Mouse (Mus musculus) forebrain, embryonic 15.5 days (tissue): ENCODE results near the gene Chil4. TPM values are rescaled to one million over a fixed set of nuclear protein-coding genes. Genes with fewer than 3 reads are reported as not detected.
"Not testable (repeated sequence)": the region's sequence is repeated elsewhere in the genome, so short reads cannot be mapped to it uniquely, and the experiment has no call there.

Experiments used
- ATAC-seq: fragments of 200-750 bp; cut with Nextera tagmentation; replicated peaks from 2 replicates; pipeline ENCODE4 v1.8.0; 2017; ENCODE audit warnings: mild to moderate bottlenecking, moderate TSS enrichment, moderate library complexity
- H3K27ac ChIP-seq: fragments of 300-500 bp; sonication (generic); replicated peaks from 2 replicates; pipeline ENCODE4 v1.5.1; 2015; ENCODE audit warnings: mild to moderate bottlenecking, inconsistent platforms
- H3K27me3 ChIP-seq: fragments of 300-500 bp; sonication (generic); 2 replicates; pipeline ENCODE4 v1.6.1; 2015; ENCODE audit warnings: inconsistent platforms
- H3K36me3 ChIP-seq: fragments of 300-500 bp; sonication (generic); 2 replicates; pipeline ENCODE4 v1.6.1; 2015; ENCODE audit warnings: mild to moderate bottlenecking, inconsistent platforms
- H3K4me1 ChIP-seq: fragments of 300-500 bp; sonication (generic); 2 replicates; pipeline ENCODE4 v1.6.1; 2015; ENCODE audit warnings: inconsistent platforms
- H3K4me2 ChIP-seq: fragments of 300-500 bp; sonication (generic); replicated peaks from 2 replicates; pipeline ENCODE4 v1.6.1; 2015; ENCODE audit warnings: mild to moderate bottlenecking, inconsistent platforms
- H3K4me3 ChIP-seq: fragments of 300-500 bp; sonication (generic); 2 replicates; pipeline ENCODE4 v1.5.1; 2015; ENCODE audit warnings: mild to moderate bottlenecking, inconsistent platforms
- H3K9ac ChIP-seq: fragments of 300-500 bp; sonication (generic); replicated peaks from 2 replicates; pipeline ENCODE4 v1.6.1; 2015; ENCODE audit warnings: mild to moderate bottlenecking, inconsistent platforms
- H3K9me3 ChIP-seq: fragments of 300-500 bp; sonication (generic); 2 replicates; pipeline ENCODE4 v1.6.1; 2016; ENCODE audit warnings: inconsistent platforms
- WGBS: fragments of 180-500 bp; shearing (Covaris S2); methylation state at CpG from one replicate; pipeline ENCODE4 v1.1.7; 2015; ENCODE audit warnings: mixed read lengths; 5-methylcytosine and 5-hydroxymethylcytosine counted together
- polyA plus RNA-seq: library from polyadenylated mRNA; unstranded; fragments of >200 nt; fragmentation: Nextera tagmentation; extraction: Ambion mirVana; gene quantifications from 2 replicates; pipeline ENCODE4 v1.2.1, GENCODE M21; 2015

Gene Chil4
- polyA plus RNA-seq, 1 experiment from 2014 or later, result not detected

GRCm38 (mm10) chr3:106198030-106198429 is 21.3 kb downstream of the Chil4 start:
- H3K4me3 ChIP-seq, H3K9ac ChIP-seq, H3K27ac ChIP-seq, H3K4me2 ChIP-seq, H3K9me3 ChIP-seq, H3K27me3 ChIP-seq, H3K36me3 ChIP-seq, ATAC-seq, H3K4me1 ChIP-seq: not testable (repeated sequence)
- WGBS, result 61% methylated on average over 1 of the region's 1 CpGs

DNA sequence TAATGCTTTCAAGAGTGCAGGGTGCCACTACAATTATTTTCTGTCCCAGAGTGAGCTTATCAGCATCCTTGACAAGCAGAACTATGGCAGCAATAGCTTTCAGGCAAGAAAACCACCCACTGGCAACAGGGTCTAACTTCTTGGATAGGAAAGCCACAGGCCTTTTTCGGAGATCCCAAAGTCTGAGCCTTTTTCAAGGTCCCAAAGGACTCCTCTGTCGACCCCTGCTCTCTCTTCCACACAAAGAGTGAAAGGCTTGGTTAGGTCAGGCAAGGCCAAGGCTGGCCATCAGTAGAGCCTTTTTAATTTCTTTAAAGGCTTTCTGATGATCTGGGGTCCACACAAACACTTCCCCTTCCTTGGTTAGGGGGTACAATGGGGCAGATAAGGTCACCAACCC is 22.1 kb downstream of the Chil4 start:
- WGBS, result 82% methylated on average over 2 of the region's 2 CpGs
- H3K27me3 ChIP-seq, H3K27ac ChIP-seq, H3K36me3 ChIP-seq, H3K4me1 ChIP-seq, H3K9ac ChIP-seq, H3K9me3 ChIP-seq, H3K4me2 ChIP-seq, ATAC-seq, H3K4me3 ChIP-seq: not testable (repeated sequence)

DNA sequence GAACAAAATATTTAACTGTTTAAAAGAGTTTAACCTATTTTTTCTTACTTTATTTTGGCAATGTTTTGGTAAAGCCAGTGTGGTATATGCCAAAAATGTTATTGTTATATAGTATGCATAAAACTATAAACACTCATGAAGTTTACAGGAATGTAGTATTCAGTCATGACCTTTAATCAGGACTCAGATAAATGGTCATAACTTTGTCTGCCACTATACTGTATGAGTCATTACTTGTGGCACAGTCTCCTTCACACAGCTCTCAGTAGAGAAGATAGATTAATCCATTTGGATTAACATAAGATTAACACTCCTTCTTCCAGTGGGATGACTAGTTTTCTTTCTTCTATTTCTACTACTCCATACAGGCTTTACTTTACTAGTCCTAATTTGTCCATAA is 23.0 kb downstream of the Chil4 start:
- Histone ChIP-seq H3K27ac (no peak overlapping the region), H3K4me1 (no peaks in the 10 kb centered on the region), H3K9me3 (no peaks in the 10 kb centered on the region; the same call in 1 of the 2 replicates), H3K9ac (no peak overlapping the region), H3K4me2 (no peak overlapping the region), H3K27me3 (no peaks in the 10 kb centered on the region), H3K36me3 (no peaks in the 10 kb centered on the region), H3K4me3 (no peak overlapping the region)
- ATAC-seq, result no peak

- H3K4me3 ChIP-seq, result no peak overlapping the region
- H3K36me3 ChIP-seq, result no peaks in the 10 kb centered on the region
- 90% methylated on average over 12 of the region's 12 CpGs for WGBS
- H3K9me3 ChIP-seq, result no peaks in the 10 kb centered on the region; the same call in 1 of the 2 replicates
- H3K27ac ChIP-seq, result no peak overlapping the region
- no peak for ATAC-seq
- no peak overlapping the region for H3K4me2 ChIP-seq
- no peak overlapping the region for H3K9ac ChIP-seq
- no peaks in the 10 kb centered on the region for H3K4me1 ChIP-seq
- H3K27me3 ChIP-seq, result no peaks in the 10 kb centered on the region
These were observed 23.8 kb downstream of the Chil4 start for GRCm38 (mm10) chr3:106195486-106195885.

DNA sequence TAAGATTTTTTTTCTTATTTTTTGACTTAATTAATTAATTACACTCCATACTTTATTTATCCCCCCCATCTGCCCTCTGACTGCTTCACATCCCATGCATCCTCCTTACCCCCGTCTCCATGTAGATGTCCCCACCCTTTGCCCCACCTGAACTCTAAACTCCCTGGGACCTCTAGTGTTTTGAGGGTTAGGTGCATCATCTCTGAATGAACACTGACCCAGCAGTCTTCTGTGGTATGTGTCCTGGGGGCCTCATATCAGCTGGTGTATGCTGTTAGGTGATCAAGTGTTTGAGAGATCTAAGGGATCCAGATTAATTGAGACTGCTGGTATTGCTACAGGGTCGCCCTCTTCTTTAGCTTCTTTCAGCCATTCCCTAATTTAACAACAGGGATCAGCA is 31.3 kb downstream of the Chil4 start:
- H3K27me3 ChIP-seq, result no peaks in the 10 kb centered on the region
- H3K9ac ChIP-seq, result no peak overlapping the region
- H3K27ac ChIP-seq, result no peak overlapping the region
- H3K36me3 ChIP-seq, result no peaks in the 10 kb centered on the region
- ATAC-seq, result peak; percentile 41; the same call in 1 of the 2 replicates
- no peaks in the 10 kb centered on the region for H3K4me1 ChIP-seq
- H3K4me3 ChIP-seq, result no peak overlapping the region
- WGBS, result 89% methylated on average over 2 of the region's 2 CpGs
- H3K4me2 ChIP-seq, result no peak overlapping the region
- H3K9me3 ChIP-seq, result no peaks in the 10 kb centered on the region

DNA sequence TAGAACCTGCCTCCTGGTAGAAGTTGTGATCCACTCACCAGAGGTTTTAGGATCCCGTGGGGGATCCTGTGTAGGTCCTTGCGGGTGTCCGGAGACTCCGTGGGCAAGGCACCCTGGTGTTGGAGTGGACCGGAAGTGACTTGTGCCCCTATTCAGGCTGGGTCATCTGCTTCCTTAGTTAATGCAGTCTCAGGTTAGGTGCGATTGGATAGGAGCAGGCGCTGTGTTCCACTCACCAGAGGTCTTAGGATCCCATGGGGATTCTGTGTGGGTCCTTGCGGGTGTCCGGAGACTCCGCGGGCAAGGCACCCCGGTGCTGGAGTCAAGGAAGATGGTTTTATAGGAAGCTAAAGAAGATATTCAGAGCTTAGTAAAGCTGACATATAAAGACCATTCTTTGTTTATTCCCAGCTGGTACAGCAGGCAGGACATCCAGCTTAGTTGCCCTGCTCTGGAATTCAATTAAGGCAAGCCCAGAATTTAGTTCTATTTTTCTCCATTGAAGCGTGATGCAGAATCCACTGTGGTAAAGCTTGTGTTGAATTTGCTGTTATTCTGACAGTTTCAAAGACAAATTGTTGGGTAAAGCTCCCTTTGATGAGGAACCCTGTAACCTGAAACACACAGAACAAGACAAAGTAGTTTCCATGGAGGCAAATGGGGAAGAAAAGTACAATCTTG is 41.7 kb downstream of the Chil4 start:
- Histone ChIP-seq H3K27me3 (no peaks in the 10 kb centered on the region), H3K36me3 (no peaks in the 10 kb centered on the region), H3K9ac (no peak overlapping the region), H3K4me2 (no peak overlapping the region), H3K27ac (no peak overlapping the region), H3K4me1 (no peaks in the 10 kb centered on the region), H3K4me3 (no peak overlapping the region), H3K9me3 (no peaks in the 10 kb centered on the region)
- WGBS, result 57% methylated on average over 13 of the region's 13 CpGs
- peak; percentile 35; the same call in 1 of the 2 replicates for ATAC-seq

DNA sequence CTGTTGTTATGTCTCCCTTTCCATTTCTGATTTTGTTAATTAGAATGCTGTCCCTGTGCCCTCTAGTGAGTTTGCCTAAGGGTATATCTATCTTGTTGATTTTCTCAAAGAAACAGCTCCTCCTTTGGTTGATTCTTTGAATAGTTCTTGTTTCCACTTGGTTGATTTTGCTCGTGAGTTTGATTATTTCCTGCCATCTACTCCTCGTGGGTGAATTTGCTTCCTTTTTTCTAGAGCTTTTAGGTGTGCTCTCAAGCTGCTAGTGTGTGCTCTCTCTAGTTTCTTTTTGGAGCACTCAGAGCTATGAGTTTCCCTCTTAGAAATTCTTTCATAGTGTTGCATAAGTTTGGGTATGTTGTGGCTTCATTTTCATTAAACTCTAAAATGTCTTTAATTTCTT is 44.3 kb downstream of the Chil4 start:
- not testable (repeated sequence) for H3K27me3 ChIP-seq, H3K4me1 ChIP-seq, H3K4me3 ChIP-seq, H3K27ac ChIP-seq, H3K9ac ChIP-seq, ATAC-seq, H3K36me3 ChIP-seq, H3K4me2 ChIP-seq, H3K9me3 ChIP-seq
- 51% methylated on average over 2 of the region's 2 CpGs for WGBS

GRCm38 (mm10) chr3:106172506-106172905 is 46.8 kb downstream of the Chil4 start:
- not testable (repeated sequence) for H3K27me3 ChIP-seq, H3K9me3 ChIP-seq, H3K4me2 ChIP-seq, ATAC-seq, H3K4me3 ChIP-seq, H3K9ac ChIP-seq, H3K27ac ChIP-seq, H3K36me3 ChIP-seq, H3K4me1 ChIP-seq
- WGBS, result 93% methylated on average over 2 of the region's 2 CpGs

DNA sequence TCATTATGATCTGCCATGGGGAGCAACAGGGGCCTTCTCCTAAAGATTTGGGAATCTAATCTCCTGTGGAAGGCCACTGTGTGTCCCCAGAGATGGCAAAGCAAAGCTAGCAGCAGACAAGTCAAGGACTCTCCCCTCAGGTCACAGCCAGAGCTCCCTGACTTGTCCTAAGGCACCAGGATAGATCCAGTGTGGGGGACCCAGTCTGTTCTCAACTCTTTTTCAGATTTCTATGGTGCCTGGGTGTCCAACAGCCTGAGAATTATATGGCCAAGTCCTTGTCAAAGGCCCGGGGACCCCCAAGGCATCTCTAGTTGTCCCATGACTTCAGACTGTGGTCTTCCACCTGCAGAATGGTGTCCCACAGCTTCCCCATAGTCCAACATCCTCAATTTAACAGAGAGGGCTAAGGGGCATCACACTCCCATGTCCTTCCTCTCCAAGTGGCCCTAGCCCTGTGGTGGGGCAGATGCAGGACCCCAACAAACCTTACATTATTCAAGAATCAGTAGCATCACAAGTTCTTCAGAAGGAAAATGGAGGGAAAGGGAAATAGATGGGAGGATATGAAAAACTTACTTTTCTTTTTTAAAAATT is 48.1 kb downstream of the Chil4 start:
- 85% methylated on average over 1 of the region's 1 CpGs for WGBS
- no peak for ATAC-seq
- Histone ChIP-seq H3K27ac (no peak overlapping the region), H3K27me3 (no peaks in the 10 kb centered on the region), H3K9me3 (no peaks in the 10 kb centered on the region), H3K36me3 (no peaks in the 10 kb centered on the region), H3K4me2 (no peak overlapping the region), H3K4me1 (no peaks in the 10 kb centered on the region), H3K9ac (no peak overlapping the region), H3K4me3 (no peak overlapping the region)

DNA sequence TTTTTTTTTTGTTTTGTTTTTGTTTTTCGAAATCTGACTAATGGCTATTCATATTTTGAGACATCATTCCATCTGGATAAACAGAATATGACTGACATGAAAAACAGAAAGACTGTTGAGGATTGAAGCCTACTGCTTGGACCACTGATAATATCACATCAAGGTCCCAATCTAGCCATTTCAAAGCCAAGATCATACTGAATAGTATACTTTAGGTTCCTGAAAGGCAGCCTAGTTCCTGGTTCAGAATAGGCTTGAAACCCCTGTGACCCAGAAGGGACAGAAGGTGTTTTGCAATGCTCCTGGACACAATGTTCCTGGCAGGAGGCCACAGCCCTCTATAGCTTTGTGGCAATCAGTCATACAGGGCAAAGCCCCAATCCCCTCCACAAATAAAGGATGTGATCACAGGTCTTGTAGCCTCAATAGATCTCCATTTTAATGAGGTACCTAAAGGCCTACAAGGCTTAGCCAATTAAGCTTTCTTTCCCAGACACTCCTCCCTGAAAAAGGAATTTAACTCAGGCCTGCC is 48.7 kb downstream of the Chil4 start:
- no peaks in the 10 kb centered on the region for H3K4me1 ChIP-seq
- no peak overlapping the region for H3K27ac ChIP-seq
- H3K4me3 ChIP-seq, result no peak overlapping the region
- peak; percentile 32; the same call in 1 of the 2 replicates for ATAC-seq
- H3K9ac ChIP-seq, result no peak overlapping the region
- 71% methylated on average over 1 of the region's 1 CpGs for WGBS
- no peaks in the 10 kb centered on the region for H3K36me3 ChIP-seq
- no peaks in the 10 kb centered on the region for H3K9me3 ChIP-seq
- H3K27me3 ChIP-seq, result no peaks in the 10 kb centered on the region
- no peak overlapping the region for H3K4me2 ChIP-seq

DNA sequence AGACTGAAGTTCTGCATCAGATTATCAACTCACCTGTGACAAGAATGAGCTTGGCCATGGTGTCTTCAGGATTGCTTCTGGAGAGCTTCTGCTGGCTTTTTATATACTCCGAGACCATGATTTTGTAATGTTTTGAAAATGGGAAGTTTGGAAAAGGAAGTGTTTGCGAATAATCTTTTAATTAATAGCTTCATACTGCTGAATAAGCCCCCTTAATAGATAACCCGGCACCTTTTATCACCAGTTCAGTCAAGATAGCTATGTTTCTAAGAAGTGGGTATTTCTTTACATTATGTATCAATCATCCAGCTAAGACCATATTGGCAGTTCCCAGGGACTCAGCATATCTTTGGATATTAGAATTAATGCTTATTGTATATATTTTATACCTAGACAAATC is 51.8 kb downstream of the Chil4 start, which contains the start of gene Chil3:
Gene Chil3 (minus strand): TSS at position 101 of the 400 bp plus-strand sequence.
- no peak for ATAC-seq
- WGBS, result 85% methylated on average over 3 of the region's 3 CpGs
- Histone ChIP-seq H3K9me3 (no peaks in the 10 kb centered on the region), H3K27ac (no peak within 1 kb of the TSS), H3K27me3 (no peaks in the 10 kb centered on the region), H3K36me3 (no peaks in the 10 kb centered on the region), H3K4me2 (no peak within 1 kb of the TSS), H3K9ac (no peak within 1 kb of the TSS), H3K4me1 (no peaks in the 10 kb centered on the region), H3K4me3 (no peak within 1 kb of the TSS)

DNA sequence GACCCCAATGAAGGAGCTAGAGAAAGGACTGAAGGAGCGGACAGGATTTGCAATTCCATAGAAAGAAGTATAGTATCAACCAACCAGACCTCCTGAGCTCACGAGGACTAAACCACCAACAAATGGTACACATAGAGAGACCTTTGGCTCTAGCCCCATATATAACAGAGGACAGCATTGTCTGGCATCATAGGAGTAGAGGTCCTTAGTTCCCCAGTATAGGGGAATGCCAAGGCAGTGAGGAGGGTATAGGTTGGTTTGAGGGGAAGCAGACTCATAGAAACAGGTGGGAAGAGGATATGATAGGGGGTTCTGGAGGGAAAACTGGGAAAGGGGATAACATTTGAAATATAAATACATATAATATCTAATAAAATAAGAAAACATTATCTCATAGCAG is 64.9 kb downstream of the Chil4 start:
- Histone ChIP-seq H3K4me1 (no peaks in the 10 kb centered on the region), H3K4me3 (no peak overlapping the region), H3K36me3 (no peaks in the 10 kb centered on the region), H3K9me3 (no peaks in the 10 kb centered on the region), H3K4me2 (no peak overlapping the region), H3K27ac (no peak overlapping the region), H3K27me3 (no peaks in the 10 kb centered on the region), H3K9ac (no peak overlapping the region)
- 88% methylated on average over 2 of the region's 2 CpGs for WGBS
- ATAC-seq, result no peak
